Mouse (Mus musculus) G1E-ER4 (cell line): ENCODE results near the gene Dyrk1a. TPM values are rescaled to one million over a fixed set of nuclear protein-coding genes. Genes with fewer than 3 reads are reported as not detected.

ENCODE experiments used
- GATA1 ChIP-seq: IDR thresholded peaks from one replicate; pipeline ENCODE4 v1.8.0; 2012; ENCODE audit warnings: low read length, inconsistent platforms
- polyA plus RNA-seq: library from polyadenylated mRNA; stranded (reverse); fragments of >175 nt; gene quantifications from 2 replicates; pipeline ENCODE4 v1.2.3, GENCODE M21; 2012

Dyrk1a gene
- polyA plus RNA-seq, 1 experiment = 15.0 TPM

DNA sequence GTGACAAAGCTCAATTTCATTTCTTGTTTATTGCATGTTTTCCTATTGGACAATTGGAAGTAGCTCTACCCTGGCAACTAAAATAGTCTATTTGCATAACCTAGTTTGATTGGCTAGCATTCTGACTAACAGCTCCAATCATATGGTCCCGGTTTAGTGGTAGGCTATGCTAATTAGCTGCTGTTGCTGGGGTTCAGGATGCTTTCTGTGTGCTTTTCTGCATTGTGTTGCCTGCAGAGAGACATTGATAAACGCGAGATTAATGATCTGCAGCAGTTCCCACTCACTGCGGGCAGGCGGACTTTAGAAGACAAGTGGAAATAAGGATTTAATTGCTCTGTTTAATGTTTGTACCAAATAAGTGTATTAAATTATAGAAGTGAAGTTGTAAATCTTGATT, 62.2 kb downstream of the Dyrk1a start:
- TF ChIP-seq GATA1 = no peak

DNA sequence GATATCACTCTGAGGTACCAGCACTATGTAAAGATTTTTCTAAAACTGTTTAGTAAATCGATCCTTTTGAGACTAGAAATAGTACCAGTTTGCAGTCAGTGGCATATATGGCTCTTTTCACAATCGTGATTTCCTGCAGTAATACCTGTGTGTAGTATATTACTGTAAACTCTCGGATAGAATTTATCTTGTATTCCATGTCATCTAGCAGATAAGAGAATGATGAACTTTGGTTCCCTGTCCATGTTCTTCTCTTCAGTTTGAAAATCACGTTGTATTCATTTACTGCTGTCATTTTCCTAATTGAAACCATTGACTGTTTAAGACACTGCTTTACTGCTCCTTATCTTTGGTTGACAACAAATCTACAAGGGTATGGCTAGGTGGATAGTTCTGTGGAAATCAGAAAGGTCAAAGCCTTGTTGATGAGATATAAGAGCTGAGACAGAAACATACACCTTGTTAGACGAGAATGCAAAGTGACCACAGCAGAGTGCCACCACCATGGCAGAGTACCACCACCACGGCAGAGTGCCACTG, 62.7 kb downstream of the Dyrk1a start:
- TF ChIP-seq GATA1 = no peak

DNA sequence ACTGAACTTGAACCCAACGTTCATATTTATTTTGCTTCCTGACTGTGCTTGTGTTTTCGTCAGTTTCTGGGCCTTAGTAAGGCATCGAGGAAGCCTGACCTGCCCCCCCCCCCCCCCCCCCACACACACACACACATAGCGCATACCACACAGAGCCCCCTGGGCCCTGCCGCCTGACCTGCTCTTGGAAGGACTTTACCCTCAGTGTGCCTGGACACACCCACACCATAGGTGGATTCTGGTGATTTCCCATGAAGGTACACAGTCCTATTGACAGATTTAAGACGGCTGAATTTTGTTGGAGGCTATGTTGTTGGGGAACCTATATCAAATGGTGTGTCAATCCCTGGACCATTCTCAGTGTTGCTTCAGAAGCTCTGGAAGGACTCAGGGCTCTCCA, 63.2 kb downstream of the Dyrk1a start:
- TF ChIP-seq GATA1 = no peak

- no peak for TF ChIP-seq GATA1
These were observed 67.6 kb downstream of the Dyrk1a start for GRCm38 (mm10) chr16:94637423-94637822.

DNA sequence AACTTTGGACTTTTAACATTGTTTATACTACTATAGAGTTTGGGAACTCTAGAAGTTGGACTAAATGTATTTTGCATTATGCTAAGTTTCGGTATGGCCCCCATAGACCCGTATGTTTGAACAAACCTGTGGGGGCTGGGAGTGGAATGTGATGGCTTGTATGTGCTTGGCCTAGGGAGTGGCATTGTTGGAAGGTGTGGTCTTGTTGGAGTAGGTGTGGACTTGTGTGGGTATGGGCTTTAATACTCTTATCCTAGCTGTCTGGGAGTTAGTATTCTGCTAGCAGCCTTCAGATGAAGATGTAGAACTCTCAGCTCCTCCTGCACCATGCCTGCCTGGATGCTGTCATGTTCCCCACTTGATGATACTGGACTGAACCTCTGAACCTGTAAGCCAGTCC, 72.0 kb downstream of the Dyrk1a start:
- no peak for TF ChIP-seq GATA1

GRCm38 (mm10) chr16:94647153-94647552, 77.3 kb downstream of the Dyrk1a start:
- no peak for TF ChIP-seq GATA1

DNA sequence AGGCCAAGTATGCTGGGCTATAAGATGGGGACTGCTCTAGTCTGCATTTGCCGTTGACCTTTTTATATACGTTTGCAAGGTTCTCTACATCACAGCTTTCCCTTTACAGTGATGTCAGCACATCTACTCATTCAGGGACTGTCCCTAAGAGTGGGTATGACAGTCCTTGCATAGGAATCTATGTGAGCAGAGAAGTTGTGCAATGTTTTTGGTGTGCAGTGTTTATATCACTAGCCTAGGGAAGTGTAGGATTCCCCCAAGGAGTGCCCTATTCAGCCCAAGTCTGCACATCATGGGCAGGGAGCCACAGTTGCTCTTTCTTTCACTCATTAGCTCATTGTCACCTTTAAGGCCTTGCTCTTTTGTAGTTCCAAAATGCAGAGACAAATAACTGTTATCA, 78.1 kb downstream of the Dyrk1a start:
- TF ChIP-seq GATA1 = no peak

- no peak for TF ChIP-seq GATA1
These were observed 80.1 kb downstream of the Dyrk1a start for GRCm38 (mm10) chr16:94649861-94650260.

DNA sequence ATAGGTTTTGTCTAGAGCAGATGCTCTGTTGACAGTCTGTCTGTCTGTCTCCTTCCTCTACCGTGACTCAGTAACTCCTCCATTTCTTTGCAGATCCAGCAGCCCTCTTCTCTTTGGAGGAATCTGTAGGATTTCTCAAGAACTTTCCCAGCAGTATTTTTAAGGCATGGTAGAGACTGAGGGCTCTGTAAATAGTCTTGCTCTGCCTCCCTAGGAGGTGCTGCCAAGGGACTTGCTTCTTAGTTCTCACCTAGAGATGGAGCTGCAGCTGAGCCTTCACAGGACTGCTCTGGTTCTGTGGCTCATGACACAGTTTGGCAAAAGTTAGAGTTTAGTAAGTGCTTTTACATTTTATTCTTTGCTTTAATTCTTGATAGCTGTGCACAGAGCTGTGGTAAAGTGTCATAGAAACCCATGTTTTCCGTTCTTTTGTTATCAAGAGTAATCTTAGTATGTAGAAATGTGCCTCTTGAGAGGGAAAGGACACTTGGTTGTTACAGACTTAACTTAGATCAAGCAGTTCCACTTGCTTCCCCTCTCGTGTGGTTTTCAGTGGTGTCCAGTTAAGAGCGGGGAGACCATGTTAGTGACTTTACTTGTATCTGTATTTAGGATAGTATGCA, 82.4 kb downstream of the Dyrk1a start:
- TF ChIP-seq GATA1 = no peak

- TF ChIP-seq GATA1 = no peak
These were observed 85.3 kb downstream of the Dyrk1a start for GRCm38 (mm10) chr16:94655083-94655482.

DNA sequence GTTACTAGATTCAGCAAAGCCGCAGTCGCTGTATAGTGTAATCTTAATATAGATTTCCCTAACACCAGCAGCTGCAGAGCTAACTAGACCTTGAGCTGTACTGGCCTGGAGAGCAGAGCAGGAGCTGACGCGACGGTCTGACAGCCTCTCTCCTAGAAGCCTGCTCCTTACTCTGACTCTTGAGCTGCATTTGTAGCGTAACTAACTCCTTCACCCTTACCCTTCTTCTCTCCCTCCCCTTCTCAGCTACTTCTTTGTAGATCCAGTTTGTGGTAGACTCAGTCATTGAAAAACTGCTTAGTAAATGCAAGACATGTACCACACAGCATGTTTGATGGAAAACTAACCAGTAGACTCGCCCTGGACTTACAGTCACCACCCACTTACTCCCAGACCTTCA, 87.1 kb downstream of the Dyrk1a start:
- TF ChIP-seq GATA1 = no peak

DNA sequence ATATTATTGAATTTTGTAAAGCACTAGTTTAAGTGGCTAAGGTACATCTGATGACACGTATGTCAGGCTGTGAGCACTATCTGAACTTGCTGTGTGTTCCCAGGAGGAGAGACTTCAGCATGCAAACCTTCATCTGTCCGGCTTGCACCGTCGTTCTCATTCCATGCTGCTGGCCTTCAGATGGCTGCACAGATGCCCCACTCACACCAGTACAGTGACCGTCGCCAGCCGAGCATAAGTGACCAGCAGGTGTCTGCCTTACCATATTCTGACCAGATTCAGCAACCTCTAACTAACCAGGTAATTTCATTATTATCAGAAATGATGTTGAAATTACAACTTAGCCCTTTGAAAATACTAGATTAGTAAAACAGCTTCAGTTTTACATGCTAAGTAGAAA, 89.6 kb downstream of the Dyrk1a start:
- no peak for TF ChIP-seq GATA1

GRCm38 (mm10) chr16:94660221-94660620, 90.4 kb downstream of the Dyrk1a start:
- TF ChIP-seq GATA1 = no peak

DNA sequence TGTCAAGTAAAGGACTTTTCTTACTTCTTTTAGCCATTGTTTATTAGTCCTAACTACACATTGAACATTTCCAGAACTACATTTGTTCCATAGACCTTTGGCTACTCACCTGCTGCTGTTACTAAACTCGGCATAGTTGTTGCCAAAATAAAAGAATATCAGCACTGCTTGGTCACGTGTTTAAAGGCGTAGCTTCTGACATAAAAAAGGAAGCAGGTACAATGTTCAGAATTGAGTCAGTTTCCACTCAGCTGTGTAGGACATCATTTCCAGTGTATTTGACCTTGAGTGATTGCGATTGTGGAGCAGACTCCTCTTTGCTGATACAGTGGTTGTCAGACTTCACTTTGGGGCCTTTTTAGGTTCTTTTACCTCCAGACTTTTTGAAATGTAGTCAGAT, 97.7 kb downstream of the Dyrk1a start:
- no peak for TF ChIP-seq GATA1

DNA sequence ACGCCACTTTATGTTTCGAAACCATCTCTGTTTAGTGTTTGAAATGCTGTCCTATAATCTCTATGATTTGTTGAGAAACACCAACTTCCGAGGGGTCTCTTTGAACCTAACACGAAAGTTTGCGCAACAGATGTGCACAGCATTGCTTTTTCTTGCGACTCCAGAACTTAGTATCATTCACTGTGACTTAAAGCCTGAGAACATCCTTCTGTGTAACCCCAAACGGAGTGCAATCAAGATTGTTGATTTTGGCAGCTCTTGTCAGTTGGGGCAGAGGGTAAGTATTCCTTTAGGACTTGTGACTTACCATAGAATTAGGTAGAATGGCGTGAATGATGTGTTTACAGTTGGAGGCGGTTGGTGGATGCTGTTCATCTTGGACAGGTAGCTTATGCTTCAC, 101.5 kb downstream of the Dyrk1a start:
- no peak for TF ChIP-seq GATA1

- no peak for TF ChIP-seq GATA1
These were observed 111.1 kb downstream of the Dyrk1a start for GRCm38 (mm10) chr16:94680924-94681323.

DNA sequence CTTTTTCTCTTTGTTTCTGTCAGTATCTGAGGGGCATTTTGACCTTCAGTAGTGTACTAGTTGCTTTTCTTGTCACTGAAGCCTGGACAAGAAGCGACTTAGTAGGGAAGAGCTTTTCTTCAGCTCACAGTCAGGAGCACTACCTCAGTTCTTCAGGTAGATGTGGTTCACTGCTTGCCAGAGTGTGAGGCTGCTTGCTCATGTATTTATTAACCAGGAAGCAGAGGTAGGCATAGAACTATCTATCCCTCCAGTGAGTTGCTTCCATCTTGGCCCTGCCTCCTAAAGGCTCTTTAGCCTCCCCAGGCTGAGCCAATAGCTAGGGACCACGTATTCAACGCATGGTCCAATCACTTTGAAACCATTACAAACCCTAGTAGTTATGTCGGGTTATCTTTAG, 112.0 kb downstream of the Dyrk1a start:
- TF ChIP-seq GATA1 = no peak

DNA sequence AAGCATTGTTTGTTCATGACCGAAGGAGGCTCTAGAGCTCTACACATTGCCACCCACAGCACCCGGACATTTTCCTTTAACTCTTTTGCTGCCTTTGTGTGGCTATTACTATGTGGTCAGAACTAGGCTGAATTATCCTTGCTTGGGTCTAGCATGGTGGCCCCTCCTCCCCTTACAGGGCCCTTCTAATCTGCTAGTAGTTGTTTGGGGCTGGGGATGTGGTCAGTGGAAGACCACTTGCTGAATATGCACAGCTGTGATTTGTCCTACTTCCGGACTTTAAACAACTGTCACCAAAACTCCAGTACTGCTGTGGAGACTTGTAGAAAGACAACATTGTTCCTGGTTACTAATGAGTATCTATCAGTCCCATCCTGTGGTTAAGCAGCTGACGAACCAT, 114.2 kb downstream of the Dyrk1a start:
- no peak for TF ChIP-seq GATA1
